Comparison of ENCODE assay signal across 11 mouse cellular contexts in genomic region chr15:102683670-102684069, GRCm38 (mm10). TPM values are rescaled to one million over a fixed set of nuclear protein-coding genes. Genes with fewer than 3 reads are reported as not detected.
DNase-seq lines count a peak whose midpoint lies in the region; ATAC-seq and TF ChIP-seq lines count a peak whose summit lies in the region.
"Had no signal": no experiment of that assay in that cellular context is flagged by ENCODE, and none has a peak within 500 bp of the region (broad histone marks: within the 10 kb centered on the region; RNA-seq: fewer than 3 reads in every experiment).

No protein-coding gene starts in this region.

- H3K4me1 ChIP-seq in intestine, postnatal 0 days (replicated peaks; ENCODE audit: control insufficient read depth, insufficient read depth, low read length): no peaks in the 10 kb centered on the region
- H3K4me1 ChIP-seq in intestine, embryonic 16.5 days (ENCODE audit: control insufficient read depth, insufficient read depth, low read length): no peaks in the 10 kb centered on the region
- peaks cover 3% of the 10 kb centered on the region; the same call in 1 of the 2 replicates for H3K4me1 ChIP-seq in cortical plate, adult 2 months (ENCODE audit: control insufficient read depth, insufficient read depth, low read length)

- 32% methylated on average over 1 of the region's 1 CpGs for WGBS in intestine, postnatal 0 days
- WGBS in intestine, embryonic 16.5 days: 17% methylated on average over 1 of the region's 1 CpGs

- peak; percentile 63 for TF ChIP-seq CTCF in intestine, postnatal 0 days (IDR thresholded peaks at IDR 0.05; ENCODE audit: low read depth)
- TF ChIP-seq CTCF in cortical plate, adult 2 months (IDR thresholded peaks at IDR 0.05; ENCODE audit: extremely low read depth, insufficient read depth, low read length): peak; percentile 47

- H3K4me3 ChIP-seq in intestine, postnatal 0 days (ENCODE audit: low read depth, low read length): no peak overlapping the region
- H3K4me3 ChIP-seq in intestine, embryonic 16.5 days (ENCODE audit: low read length): no peak overlapping the region
- H3K4me3 ChIP-seq in cortical plate, adult 2 months (ENCODE audit: insufficient read depth, low read length): no peak overlapping the region
- H3K4me3 ChIP-seq: hindbrain, embryonic 13.5 days had no signal

- no peak for ATAC-seq in intestine, postnatal 0 days
- ATAC-seq in intestine, embryonic 16.5 days: no peak

- H3K9ac ChIP-seq in intestine, postnatal 0 days (ENCODE audit: low read depth, low read length): no peak overlapping the region
- no peak overlapping the region for H3K9ac ChIP-seq in intestine, embryonic 16.5 days (ENCODE audit: low read depth, low read length)
- H3K9ac ChIP-seq: hindbrain, embryonic 13.5 days had no signal

- H3K9me3 ChIP-seq in intestine, postnatal 0 days (ENCODE audit: control insufficient read depth): no peaks in the 10 kb centered on the region
- no peaks in the 10 kb centered on the region for H3K9me3 ChIP-seq in intestine, embryonic 16.5 days (ENCODE audit: control insufficient read depth, low read length)
- H3K9me3 ChIP-seq: hindbrain, embryonic 13.5 days had no signal

- H3K4me2 ChIP-seq in intestine, postnatal 0 days (replicated peaks; ENCODE audit: low read depth): no peak overlapping the region
- no peak overlapping the region for H3K4me2 ChIP-seq in intestine, embryonic 16.5 days (ENCODE audit: low read depth, low read length)
- H3K4me2 ChIP-seq: hindbrain, embryonic 13.5 days had no signal

- TF ChIP-seq POLR2A in cortical plate, adult 2 months (IDR thresholded peaks at IDR 0.05; ENCODE audit: extremely low read depth, insufficient read depth, low read length): no peak

- H3K27ac ChIP-seq in intestine, postnatal 0 days (ENCODE audit: low read depth, low read length): no peak overlapping the region
- H3K27ac ChIP-seq in intestine, embryonic 16.5 days (ENCODE audit: low read length): no peak overlapping the region
- H3K27ac ChIP-seq in cortical plate, adult 2 months (ENCODE audit: insufficient read depth, low read length): no peak overlapping the region
- H3K27ac ChIP-seq: hindbrain, embryonic 13.5 days had no signal

- DNase-seq in adrenal gland, adult (ENCODE audit: inconsistent age in 2 of 2, low spot score in 1 of 2): peak; percentile 48 to 78
- no peak for DNase-seq in adrenal gland, adult 8-10 months
- peak; percentile 61 for DNase-seq in 416B (ENCODE audit: low read depth)
- no peak for DNase-seq in spleen, adult 12 weeks (ENCODE audit: low spot score)
- no peak for DNase-seq in c-Kit-positive CD71-positive TER-119-positive erythroid progenitor cells, embryonic 14.5 days (ENCODE audit: low spot score)
- DNase-seq: cerebellum, adult 9-10 months; gastrocnemius, postnatal 10 days had no signal

- H3K36me3 ChIP-seq in intestine, postnatal 0 days (ENCODE audit: control insufficient read depth, insufficient read depth): no peaks in the 10 kb centered on the region
- H3K36me3 ChIP-seq in intestine, embryonic 16.5 days (ENCODE audit: control insufficient read depth, insufficient read depth, low read length): no peaks in the 10 kb centered on the region
- H3K36me3 ChIP-seq: hindbrain, embryonic 13.5 days had no signal

- H3K27me3 ChIP-seq in intestine, postnatal 0 days (replicated peaks; ENCODE audit: control insufficient read depth, insufficient read depth, low read length): no peaks in the 10 kb centered on the region; the same call in 1 of the 2 replicates
- H3K27me3 ChIP-seq in intestine, embryonic 16.5 days (replicated peaks; ENCODE audit: control insufficient read depth, insufficient read depth, low read length): peaks cover 2% of the 10 kb centered on the region; the same call in 1 of the 2 replicates

RNA-seq across cellular contexts. Expression of gene Atp5g2, which starts 11.5 kb away (rescaled TPM):
- total RNA-seq in adrenal gland, adult 8-10 months (2022): 10 to 100 TPM in 2 of 4 experiments, 1 to 10 TPM in 2; 6.2 to 23.7 (median 10.8) TPM
- 74.5 and 77.9 TPM in 2 replicates for polyA plus RNA-seq in intestine, postnatal 0 days (2015; fragmentation: Nextera tagmentation; extraction: Ambion mirVana)
- 55.5 and 77.3 TPM in 2 replicates for polyA plus RNA-seq in intestine, embryonic 16.5 days (2015; fragmentation: Nextera tagmentation; extraction: Ambion mirVana)
- polyA plus RNA-seq in cortical plate, adult 2 months (2012; rRNA removed): 293 and 296 TPM in 2 replicates

RNA-seq across cellular contexts. Expression of gene Calcoco1, which starts 38.3 kb away (rescaled TPM):
- total RNA-seq in adrenal gland, adult 8-10 months (2022): 100 to 1,000 TPM; 119 to 225 (median 182) TPM
- 14.2 and 14.4 TPM in 2 replicates for polyA plus RNA-seq in intestine, postnatal 0 days (2015; fragmentation: Nextera tagmentation; extraction: Ambion mirVana)
- polyA plus RNA-seq in intestine, embryonic 16.5 days (2015; fragmentation: Nextera tagmentation; extraction: Ambion mirVana): 26.5 and 27.0 TPM in 2 replicates
- 62.5 and 67.0 TPM in 2 replicates for polyA plus RNA-seq in cortical plate, adult 2 months (2012; rRNA removed)

RNA-seq across cellular contexts. Expression of gene Atf7, which starts 58.4 kb away (rescaled TPM):
- total RNA-seq in adrenal gland, adult 8-10 months (2022): 100 to 1,000 TPM in 1 of 4 experiments, 10 to 100 TPM in 3; 55.5 to 104 (median 76.0) TPM
- polyA plus RNA-seq in intestine, postnatal 0 days (2015; fragmentation: Nextera tagmentation; extraction: Ambion mirVana): 15.0 and 17.1 TPM in 2 replicates
- 21.9 and 22.5 TPM in 2 replicates for polyA plus RNA-seq in intestine, embryonic 16.5 days (2015; fragmentation: Nextera tagmentation; extraction: Ambion mirVana)
- 50.2 and 50.7 TPM in 2 replicates for polyA plus RNA-seq in cortical plate, adult 2 months (2012; rRNA removed)

RNA-seq across cellular contexts. Expression of gene Gm28047, which starts 58.8 kb away (rescaled TPM):
- total RNA-seq in adrenal gland, adult 8-10 months (2022): 1 to 10 TPM in 2 of 4 experiments, not detected in 2; 2.0 to 2.1 TPM
- not detected in 2 replicates for polyA plus RNA-seq in intestine, postnatal 0 days (2015; fragmentation: Nextera tagmentation; extraction: Ambion mirVana)
- not detected in 2 replicates for polyA plus RNA-seq in intestine, embryonic 16.5 days (2015; fragmentation: Nextera tagmentation; extraction: Ambion mirVana)
- polyA plus RNA-seq in cortical plate, adult 2 months (2012; rRNA removed): not detected in 2 replicates
- polyA plus RNA-seq: hindbrain, embryonic 13.5 days had no signal

Comparison
In these comparisons a context has a peak if more than half of its experiments do, and no peak if none do; other contexts are left out.
1. DNase-seq: peak in adrenal gland, adult (2 of 2) and 416B (single experiment); none in adrenal gland, adult 8-10 months (single experiment), spleen, adult 12 weeks (single experiment) and c-Kit-positive CD71-positive TER-119-positive erythroid progenitor cells, embryonic 14.5 days (single experiment).